Mouse (Mus musculus) ovary, postnatal 10 days (tissue): ENCODE results near the gene Mmp23.

Experiments
- DNase-seq: peaks from one replicate; pipeline ENCODE4 v3.0.0; 2022; ENCODE audit warnings: low spot score

Gene Mmp23

DNA sequence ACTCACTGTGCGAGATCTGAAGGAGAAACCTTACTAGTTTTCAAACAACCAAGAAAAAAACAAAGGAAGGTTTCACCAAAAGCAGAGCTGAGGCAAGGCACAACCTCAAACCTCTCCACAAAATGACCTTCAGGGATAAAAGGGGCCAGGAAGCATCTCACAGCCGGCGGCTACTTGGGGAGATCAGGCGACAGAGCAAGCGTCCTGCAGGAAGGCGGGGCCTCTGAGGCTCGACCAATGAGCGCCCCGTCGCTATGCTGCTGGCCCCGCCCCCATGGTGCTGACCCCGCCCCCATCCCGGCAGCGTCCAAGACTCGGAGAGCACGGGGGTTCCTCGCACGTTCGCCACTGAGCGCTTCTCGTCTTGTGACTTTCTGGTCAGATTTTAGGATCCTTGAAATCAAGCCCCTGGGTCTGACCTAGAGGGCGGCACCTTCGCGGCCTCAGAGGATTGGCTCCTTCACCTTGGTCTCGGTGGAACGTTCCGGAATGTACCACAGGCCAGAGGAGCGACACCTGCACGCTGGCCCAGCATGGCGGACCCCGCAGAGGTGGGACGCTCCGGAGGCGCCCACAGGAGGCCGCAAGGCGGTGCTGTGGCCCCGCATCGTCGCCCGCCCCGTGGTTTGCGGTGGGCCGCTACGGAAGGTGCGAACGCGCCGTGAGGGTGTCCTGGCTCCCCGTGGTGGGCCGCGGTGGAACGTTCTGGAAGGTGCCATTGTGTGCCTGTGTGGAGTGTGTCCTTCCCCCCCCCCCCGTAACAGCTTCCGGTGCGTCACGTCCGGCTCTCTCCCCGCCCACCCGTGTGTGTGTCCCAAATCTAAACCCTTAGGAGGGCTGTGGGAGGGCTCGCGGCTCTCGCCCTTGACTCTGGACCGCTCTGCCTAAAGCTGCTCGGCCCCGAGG, 51.8 kb downstream of the Mmp23 start, which contains the start of gene Slc35e2:
TSS of gene Slc35e2 (plus strand) at position 326 of the 906 bp plus-strand sequence.
- peak; percentile 97 for DNase-seq
